8 mouse cellular contexts compared by ENCODE assay signal in genomic region chr14:61686821-61687341, GRCm38 (mm10).
A peak's percentile ranks its signal among the peaks of the same experiment; 100 is the strongest.
DNase-seq lines count a peak whose midpoint lies in the region; ATAC-seq and TF ChIP-seq lines count a peak whose summit lies in the region.

No protein-coding gene starts in this region.

- peaks cover under 1% of the 10 kb centered on the region; the same call in 1 of the 2 replicates for H3K79me2 ChIP-seq in macrophage (ENCODE audit: inconsistent target)

- no peak overlapping the region for H3K27ac ChIP-seq in heart, embryonic 12.5 days (ENCODE audit: poor library complexity, severe bottlenecking)
- no peak overlapping the region for H3K27ac ChIP-seq in kidney, embryonic 16.5 days (ENCODE audit: low read length)
- no peak overlapping the region for H3K27ac ChIP-seq in macrophage
- peak overlapping the region; percentile 68 for H3K27ac ChIP-seq in testis, adult 2 months (ENCODE audit: control insufficient read depth, insufficient read depth, low read depth, low read length)

- no peak for TF ChIP-seq POLR2A in testis, adult 2 months (IDR thresholded peaks at IDR 0.05; ENCODE audit: control insufficient read depth, low read depth, low read length)

- no peak for ATAC-seq in heart, embryonic 12.5 days (ENCODE audit: insufficient number of reproducible peaks, low FRiP score)
- no peak for ATAC-seq in kidney, embryonic 16.5 days (ENCODE audit: low FRiP score, low TSS enrichment)
- ATAC-seq in megakaryocyte-erythroid progenitor cell, adult 5-6 weeks (replicated peaks; ENCODE audit: low FRiP score, low TSS enrichment, poor library complexity, severe bottlenecking): no peak

- under 1% methylated on average over 33 of the region's 33 CpGs for WGBS in heart, embryonic 12.5 days
- WGBS in kidney, embryonic 16.5 days: under 1% methylated on average over 33 of the region's 33 CpGs
- under 1% methylated on average over 31 of the region's 33 CpGs for WGBS in macrophage (ENCODE audit: missing documents)

- no peaks in the 10 kb centered on the region for H3K36me3 ChIP-seq in heart, embryonic 12.5 days
- H3K36me3 ChIP-seq in kidney, embryonic 16.5 days (ENCODE audit: insufficient read depth, low read length): no peaks in the 10 kb centered on the region
- no peaks in the 10 kb centered on the region for H3K36me3 ChIP-seq in macrophage (ENCODE audit: inconsistent target)
- H3K36me3 ChIP-seq in testis, adult 2 months (ENCODE audit: control insufficient read depth, insufficient read depth, low read length): no peaks in the 10 kb centered on the region

- H3K27me3 ChIP-seq in heart, embryonic 12.5 days (replicated peaks): peaks cover 37% of the 10 kb centered on the region
- peaks cover 47% of the 10 kb centered on the region for H3K27me3 ChIP-seq in kidney, embryonic 16.5 days (ENCODE audit: insufficient read depth, low read length)
- peaks cover 7% of the 10 kb centered on the region; the same call in 1 of the 2 replicates for H3K27me3 ChIP-seq in testis, adult 2 months (ENCODE audit: control insufficient read depth, insufficient read depth, low read length)

- peak; percentile 27 for DNase-seq in urinary bladder, postnatal 14 days (ENCODE audit: low spot score)
- no peak for DNase-seq in urinary bladder, postnatal 4 days (ENCODE audit: low spot score in 2 of 2)
- peak; percentile 70 for DNase-seq in embryo, embryonic 9.5 days (ENCODE audit: extremely low spot score)

- H3K4me1 ChIP-seq in heart, embryonic 12.5 days (replicated peaks): peaks cover 45% of the 10 kb centered on the region
- H3K4me1 ChIP-seq in kidney, embryonic 16.5 days (ENCODE audit: insufficient read depth, low read length): peaks cover 26% of the 10 kb centered on the region
- H3K4me1 ChIP-seq in testis, adult 2 months (ENCODE audit: control insufficient read depth, insufficient read depth, low read length): peaks cover 19% of the 10 kb centered on the region

- peak overlapping the region; percentile 48 for H3K4me3 ChIP-seq in heart, embryonic 12.5 days
- peak overlapping the region; percentile 39 for H3K4me3 ChIP-seq in kidney, embryonic 16.5 days (ENCODE audit: low read length)
- peak overlapping the region; percentile 41 for H3K4me3 ChIP-seq in macrophage (ENCODE audit: inconsistent target)
- H3K4me3 ChIP-seq in testis, adult 2 months (ENCODE audit: control insufficient read depth, low read depth, low read length): peak overlapping the region; percentile 79

- H3K4me2 ChIP-seq in heart, embryonic 12.5 days: peak overlapping the region; percentile 82
- peak overlapping the region; percentile 58 for H3K4me2 ChIP-seq in kidney, embryonic 16.5 days (replicated peaks; ENCODE audit: low read depth, low read length)

- no peaks in the 10 kb centered on the region for H3K9me3 ChIP-seq in heart, embryonic 12.5 days (replicated peaks)
- H3K9me3 ChIP-seq in kidney, embryonic 16.5 days (ENCODE audit: low read length): no peaks in the 10 kb centered on the region

- TF ChIP-seq CTCF in testis, adult 2 months (IDR thresholded peaks at IDR 0.05; ENCODE audit: control insufficient read depth, insufficient read depth, insufficient replicate concordance, low read depth, low read length): no peak

- H3K9ac ChIP-seq in heart, embryonic 12.5 days: peak overlapping the region; percentile 53
- peak overlapping the region; percentile 44 for H3K9ac ChIP-seq in kidney, embryonic 16.5 days (replicated peaks; ENCODE audit: low read length)

Comparison
In these comparisons a context has a peak if more than half of its experiments do, and no peak if none do; other contexts are left out.
1. DNase-seq: peak in urinary bladder, postnatal 14 days (single experiment) and embryo, embryonic 9.5 days (single experiment); none in urinary bladder, postnatal 4 days (0 of 2).
2. Peak in every context shown above with its lines, with median percentiles within 50 percentile points of each other: H3K4me3 ChIP-seq.